Mouse (Mus musculus): ENCODE measurements around the gene Arl4c.
A peak's percentile ranks its signal among the peaks of the same experiment; 100 is the strongest.

The Arl4c gene

DNA sequence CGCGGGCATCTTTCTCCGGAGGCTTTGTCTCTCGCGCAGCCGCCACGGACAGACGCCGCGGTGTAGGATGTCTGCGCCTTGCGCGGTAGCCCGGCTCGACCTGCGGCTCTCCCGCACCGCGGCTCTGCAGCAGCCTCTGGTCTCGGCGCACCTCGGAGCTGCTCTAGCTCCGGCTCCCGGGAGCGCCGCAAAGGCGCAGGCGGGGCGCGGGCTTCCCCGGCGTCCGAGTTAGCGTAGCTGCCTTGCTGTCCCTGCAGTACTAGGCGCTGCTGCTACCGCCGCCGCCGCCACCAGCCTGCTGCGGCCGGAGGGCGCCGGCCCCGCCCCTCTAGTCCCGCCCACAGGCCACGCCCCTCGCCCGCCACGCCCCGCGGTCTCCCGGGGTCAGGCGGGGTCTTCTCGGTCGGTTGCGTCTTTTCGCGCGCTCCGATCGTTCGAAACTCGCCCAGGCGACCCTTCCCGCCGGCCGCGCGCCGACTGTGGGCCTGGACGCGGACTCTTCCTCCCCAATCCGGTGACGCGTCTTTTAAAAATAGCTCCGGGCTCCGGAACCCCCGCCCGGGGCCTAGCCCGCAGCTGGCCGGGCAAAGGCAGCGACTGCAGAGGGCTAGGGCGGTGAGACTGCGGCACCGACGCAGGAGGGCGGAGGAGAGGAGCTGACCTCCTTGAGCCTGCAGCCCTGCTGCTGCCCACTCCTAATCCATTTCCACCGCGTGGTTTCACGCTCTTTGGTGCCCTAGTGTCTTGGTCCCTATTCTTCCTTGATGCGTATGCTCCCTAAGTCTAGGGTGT lies at the start of gene Arl4c:
Arl4c (minus strand) TSS at position 352 of the 792 bp plus-strand sequence.
- DNase-seq (ENCODE audit: low read depth, low spot score): no peak

DNA sequence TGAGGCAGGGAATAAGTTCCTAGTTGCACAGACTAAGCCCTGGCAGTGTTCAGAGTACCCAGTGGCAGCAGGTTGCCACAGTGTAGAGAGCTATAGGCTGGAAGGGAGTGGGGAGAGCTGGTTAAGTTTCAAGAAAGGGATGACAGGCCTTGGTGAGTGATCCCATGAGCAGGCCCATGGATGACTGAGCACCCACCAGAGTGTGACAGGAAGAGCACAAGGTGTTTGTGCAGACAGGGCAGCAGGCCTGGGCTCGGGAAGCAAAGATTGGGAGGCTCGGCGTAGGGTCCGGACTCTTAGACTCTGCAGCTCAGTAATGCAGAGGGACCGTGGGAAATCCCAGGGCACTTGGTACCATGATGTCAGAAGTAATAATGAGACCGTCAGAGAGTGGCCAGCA lies 49.3 kb upstream of the Arl4c start:
- no peak for DNase-seq (ENCODE audit: low read depth, low spot score)

DNA sequence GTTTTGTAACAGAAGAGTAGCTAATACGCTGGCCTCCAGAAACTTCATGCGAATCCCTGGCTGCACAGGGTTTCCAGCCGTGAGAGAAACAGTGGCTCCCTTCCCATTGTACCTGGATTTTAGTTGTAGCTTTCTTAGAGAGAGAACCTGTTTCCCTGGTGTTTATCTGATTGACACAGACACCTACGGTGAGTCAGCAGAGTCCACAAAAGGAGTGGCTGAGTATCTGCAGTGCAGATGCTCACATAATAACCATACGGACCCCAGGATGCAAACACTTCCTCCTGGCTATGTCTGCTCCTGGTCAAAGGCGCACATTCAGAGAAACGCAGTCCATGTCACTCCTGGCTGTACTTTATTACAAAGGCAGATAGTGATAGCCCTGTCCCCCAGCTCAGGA lies 48.6 kb upstream of the Arl4c start:
- no peak for DNase-seq (ENCODE audit: low read depth, low spot score)

DNA sequence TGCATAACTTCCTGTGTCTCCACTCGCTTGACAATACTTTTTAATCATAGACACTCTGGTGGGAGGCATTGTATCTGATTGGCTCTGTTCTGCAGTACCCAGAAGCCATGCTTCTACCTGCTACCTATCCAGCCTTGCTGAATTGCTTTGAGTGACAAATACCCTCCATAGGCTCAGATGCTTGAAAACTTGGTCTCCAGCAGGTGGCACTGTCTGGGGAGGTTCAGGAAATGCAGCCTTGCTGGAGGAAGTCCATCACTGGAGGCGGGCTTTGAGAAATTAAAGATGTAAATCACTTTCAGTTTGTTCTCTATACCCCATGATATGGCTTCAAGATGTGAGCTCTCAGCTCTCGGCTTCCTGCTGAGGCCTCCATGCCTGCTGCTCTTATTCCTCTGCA lies 48.1 kb upstream of the Arl4c start:
- DNase-seq (ENCODE audit: low read depth, low spot score): no peak

DNA sequence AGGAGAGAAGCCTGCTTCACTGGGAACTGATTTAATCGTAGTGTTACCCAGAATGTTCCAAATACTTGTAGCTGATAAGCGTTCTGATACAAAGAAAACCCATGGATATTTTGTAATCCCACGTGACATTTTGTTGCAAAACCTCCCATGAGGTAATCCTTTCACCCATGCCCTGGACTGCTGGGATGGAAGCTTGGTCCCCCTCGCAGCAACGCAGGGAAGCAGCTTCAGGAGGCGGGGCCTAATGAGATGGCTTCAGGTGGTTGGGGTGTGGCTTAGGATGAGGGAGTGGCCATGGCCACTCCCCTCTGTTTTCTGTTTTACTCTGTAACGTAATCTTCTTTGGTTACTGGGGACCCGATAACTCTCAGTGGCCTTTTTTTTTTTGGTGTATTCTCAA lies 47.1 kb upstream of the Arl4c start:
- no peak for DNase-seq (ENCODE audit: low read depth, low spot score)

DNA sequence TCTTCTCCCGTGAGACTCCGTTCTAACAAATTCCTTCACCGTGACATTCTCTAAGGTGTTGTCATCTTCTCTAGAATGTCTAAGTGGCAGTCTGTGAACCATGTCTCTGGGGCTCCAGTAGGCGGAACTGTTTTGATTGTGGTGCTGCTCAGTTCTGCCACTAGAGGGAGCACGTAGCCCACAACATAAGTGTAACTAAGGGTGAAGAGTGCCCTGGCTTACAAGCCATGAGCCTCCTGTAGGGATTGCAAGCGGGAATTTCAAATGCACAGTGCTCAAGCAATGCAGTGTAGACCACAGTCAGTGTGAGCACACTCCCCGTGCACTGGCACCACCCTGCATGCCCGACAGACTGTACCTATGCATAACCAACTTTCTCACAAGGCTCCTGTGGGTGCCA lies 43.2 kb upstream of the Arl4c start:
- peak; percentile 65 for DNase-seq (ENCODE audit: low read depth, low spot score)

DNA sequence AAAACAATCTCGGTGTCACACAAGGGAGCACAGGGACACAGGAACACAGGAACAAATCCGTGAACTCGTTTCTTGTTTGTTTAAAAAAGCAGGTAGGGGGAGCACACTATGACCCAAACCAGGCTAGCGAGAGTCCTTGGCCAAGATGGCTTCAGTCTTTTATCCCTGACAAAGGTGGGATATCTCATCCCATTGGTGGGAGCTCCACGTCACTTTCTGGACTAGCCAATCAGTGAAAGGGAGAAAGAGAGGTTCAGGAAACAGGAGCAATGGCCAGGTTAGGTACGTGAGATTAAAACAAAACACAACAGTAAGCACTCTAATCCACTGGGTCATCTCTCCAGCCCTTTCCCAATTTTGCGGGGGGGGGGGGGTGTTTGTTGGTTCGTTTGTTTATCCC lies 42.2 kb upstream of the Arl4c start:
- DNase-seq (ENCODE audit: low read depth, low spot score): no peak

DNA sequence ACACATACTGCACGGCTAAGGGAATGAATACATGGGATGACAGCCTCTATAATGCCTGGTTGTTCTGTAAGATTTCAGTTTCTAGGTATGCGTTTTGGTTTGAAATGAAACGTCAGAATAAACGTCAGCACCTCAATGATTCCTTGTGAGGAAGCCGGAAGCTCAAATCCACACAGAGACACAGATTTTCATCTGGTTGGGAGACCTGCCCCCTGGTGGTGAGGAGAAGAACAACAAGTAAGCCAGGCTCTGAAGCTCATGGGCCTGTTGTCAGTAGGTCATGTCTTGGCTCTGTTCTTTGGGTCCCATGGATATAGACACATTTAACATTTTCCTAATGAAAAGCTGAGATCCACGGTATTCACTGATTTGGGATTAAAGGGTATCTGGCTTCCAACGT lies 40.4 kb upstream of the Arl4c start:
- peak; percentile 20 for DNase-seq (ENCODE audit: low read depth, low spot score)

DNA sequence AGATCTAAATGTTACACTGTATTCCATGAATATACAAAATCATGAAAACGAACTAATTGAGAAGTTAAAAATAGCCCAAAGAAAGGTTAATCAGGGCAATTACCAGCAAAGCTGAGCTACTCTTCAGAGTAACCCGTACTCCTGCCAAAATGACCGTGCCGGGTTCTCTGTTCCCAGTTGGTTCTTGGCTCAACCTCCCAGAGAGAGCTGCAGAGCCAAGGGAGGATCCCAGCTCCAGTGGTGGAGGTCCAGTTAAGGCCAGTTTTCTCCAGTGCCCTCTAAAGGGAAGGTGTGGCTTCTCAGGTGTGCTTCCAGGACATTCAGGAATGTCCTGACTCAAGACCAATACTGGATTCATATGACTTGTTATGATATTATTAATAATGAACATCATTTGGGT lies 37.5 kb upstream of the Arl4c start:
- no peak for DNase-seq (ENCODE audit: low read depth, low spot score)

DNA sequence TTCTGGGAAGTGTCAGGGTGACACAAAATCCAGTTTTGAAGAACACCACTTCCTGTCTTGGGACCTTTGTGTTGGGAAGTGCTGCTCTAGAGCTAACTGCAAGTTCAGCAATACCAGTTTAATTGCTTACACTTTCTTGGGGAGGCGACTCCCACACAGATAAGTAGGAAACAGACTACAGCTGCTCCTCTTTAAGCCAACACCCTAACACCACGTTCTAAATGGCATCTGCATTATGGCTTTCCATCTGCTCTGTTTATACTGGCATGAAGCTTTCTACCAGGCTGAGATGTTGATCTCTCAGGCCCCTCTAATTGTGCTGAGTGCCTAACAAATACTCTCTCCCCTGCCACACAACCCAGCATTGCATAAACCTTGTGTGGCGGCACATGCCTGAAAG lies 36.9 kb upstream of the Arl4c start:
- no peak for DNase-seq (ENCODE audit: low read depth, low spot score)

DNA sequence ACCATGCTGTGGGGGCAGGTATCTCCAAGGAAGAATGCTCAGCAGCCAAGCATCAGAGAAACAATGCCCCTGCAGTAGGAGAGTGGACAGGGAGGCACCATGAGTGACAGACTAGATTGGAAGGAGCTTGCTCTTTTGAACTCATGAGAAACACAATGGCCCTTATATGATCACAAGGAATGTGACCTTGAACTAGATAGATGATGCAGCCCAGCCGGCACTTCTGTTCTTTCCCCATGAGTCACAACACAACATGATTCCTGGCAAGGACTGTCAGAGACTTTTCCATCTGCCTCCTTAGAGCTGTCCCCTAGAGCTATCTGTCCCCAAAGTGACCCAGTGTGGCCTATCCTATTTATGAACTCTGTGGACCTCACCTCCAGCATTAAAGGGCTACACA lies 27.5 kb upstream of the Arl4c start:
- DNase-seq (ENCODE audit: low read depth, low spot score): no peak

DNA sequence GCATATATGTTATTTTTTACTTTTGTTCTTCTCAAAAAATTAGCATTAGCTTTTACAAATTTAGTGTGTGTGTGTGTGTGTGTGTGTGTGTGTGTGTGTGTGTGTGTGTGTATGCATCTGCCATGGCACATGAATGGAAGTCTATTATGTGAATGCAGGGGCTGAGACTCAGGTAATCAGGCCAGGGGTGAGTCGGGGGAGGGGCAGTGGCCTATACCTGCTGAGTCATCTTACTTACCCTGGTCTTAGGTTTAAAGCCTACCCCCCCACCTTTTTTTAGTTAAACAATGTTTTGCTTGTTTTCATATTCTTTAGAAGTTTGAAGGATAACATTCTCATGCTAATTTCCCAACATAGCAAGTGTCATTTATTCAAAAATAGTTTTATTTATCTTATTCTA lies 25.3 kb upstream of the Arl4c start:
- DNase-seq (ENCODE audit: low read depth, low spot score): no peak

DNA sequence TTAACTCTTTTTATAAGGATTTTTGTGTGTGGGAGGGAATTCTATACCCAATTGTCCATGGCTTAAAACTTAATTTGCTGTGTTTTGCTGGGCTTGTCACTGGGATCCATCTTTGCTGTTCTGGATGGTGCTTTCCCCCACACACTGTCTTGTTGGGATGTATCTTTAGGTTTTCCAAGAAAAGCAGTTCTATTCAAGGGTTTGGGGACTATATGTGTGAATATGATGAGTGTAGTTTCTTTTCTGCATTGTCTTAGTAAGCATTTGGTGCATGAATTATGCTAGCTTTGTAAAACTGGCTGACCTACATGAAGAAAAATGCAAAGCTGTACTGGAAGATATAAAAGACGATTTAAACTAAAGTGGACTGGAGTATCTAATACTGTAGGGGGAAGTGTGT lies 23.7 kb upstream of the Arl4c start:
- DNase-seq (ENCODE audit: low read depth, low spot score): no peak

DNA sequence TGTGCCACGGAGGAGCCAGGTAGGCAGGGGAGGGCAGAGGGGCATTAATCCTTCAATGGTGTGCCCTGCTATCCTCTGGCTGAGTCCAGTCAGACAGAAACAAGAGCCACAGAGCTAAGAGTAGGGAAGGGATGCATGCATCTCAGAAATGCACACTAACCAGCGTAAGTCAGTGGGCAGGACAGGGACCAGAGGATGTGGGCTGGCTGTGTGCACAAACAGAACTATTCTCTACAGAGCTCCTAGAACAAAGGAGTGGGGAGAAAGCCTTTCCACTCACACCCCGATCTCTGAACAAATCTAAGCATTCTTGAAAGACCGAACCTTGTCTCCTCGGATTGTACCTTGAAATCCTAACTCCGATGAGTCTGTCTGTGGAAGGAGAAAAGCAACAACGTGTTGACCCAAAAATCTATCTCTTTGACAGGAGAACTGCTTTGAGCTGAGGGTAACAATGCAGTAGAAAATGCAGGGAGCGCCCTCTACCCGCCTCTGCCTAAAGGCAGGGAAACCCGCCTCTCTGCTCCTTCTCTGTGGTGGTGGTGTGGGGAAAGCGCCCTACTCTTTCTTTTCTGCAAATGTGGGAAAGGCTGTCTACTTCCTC lies 18.7 kb upstream of the Arl4c start:
- no peak for DNase-seq (ENCODE audit: low read depth, low spot score)

DNA sequence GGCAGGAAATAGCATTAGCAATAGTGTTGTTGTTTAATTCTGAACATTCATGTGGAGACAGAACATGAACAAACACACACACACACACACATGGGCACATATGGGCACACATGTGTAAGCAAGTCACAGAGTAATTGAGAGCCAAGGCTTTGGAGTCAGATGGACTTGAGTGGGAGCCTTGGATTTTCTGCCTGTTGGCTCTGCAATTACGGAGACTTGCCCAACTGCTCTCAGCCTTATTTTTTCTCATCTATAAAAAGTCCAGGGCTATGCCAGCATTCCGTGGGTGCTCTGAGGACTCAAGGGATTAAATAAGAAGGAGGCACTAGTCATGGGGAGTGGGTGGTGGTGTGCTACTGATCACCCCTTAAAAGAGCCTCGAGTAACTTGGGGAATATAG lies 16.5 kb upstream of the Arl4c start:
- no peak for DNase-seq (ENCODE audit: low read depth, low spot score)

DNA sequence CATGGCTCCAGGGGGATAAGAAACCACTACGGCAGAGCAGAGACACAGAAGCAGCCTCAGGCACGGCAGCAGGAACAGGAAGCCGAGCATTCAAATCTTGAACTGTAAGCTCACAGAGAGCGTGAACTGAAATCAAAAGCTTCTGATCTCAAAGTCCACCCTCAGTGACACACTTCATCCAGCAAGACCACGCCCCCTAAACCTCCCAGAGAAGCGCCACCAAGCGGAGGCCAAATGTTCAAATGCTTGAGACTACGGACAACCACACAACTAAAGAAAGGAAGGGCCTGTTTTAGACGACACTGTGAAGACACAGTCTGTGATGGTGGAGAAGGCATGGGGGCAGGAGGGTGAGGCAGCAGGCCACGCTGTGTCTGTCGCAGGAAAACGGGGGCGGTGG lies 15.7 kb upstream of the Arl4c start:
- DNase-seq (ENCODE audit: low read depth, low spot score): no peak

DNA sequence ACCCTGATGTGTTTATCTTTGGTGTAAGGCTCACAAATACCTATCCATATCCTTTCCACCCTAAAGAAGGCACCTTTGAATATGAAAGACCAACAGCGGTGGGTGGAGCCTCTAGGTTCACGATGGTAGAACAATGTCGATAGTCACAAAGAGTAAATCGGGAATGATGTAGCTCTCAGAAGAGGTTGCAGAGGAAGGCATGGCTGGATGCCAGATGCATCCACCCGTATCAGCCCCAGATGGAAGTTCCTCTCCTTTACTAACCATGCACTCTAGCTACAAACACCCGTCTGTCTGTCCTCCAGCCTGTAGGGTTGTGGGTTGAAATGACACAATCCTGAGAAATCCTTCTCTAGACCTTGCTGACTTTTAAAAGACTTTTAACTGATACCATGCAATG lies 10.0 kb upstream of the Arl4c start:
- DNase-seq (ENCODE audit: low read depth, low spot score): no peak

DNA sequence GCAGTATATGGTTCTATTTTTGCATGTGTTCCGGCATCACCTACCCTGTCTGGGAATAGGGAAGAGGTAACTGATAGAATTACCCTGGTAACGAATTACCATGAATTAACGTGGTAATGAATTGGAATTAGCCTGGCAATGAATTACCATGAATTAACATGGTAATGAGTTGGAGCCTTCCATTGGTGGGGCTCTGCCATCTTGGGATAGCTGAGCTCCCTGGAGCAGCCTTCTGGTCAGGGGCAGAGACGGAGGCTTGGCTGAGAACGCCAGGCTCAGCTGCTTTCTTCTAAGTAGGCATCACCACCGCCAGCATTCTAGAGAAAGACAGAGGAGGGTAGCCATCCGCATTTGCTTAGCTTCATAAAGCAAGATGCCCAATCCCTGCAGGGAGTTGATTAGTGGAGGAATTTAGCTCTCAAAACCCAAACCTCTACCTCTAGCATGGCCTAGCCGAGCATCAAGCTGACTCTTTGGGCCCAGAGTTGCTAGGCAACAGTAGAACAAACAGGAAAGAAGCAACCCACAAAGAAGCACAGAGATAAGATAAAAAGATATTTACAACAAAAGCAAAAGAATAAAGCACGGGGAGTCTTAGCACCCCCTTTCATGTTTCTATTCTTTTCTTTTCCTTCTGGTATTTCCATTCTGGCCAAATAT lies 6.8 kb upstream of the Arl4c start:
- no peak for DNase-seq (ENCODE audit: low read depth, low spot score)

DNA sequence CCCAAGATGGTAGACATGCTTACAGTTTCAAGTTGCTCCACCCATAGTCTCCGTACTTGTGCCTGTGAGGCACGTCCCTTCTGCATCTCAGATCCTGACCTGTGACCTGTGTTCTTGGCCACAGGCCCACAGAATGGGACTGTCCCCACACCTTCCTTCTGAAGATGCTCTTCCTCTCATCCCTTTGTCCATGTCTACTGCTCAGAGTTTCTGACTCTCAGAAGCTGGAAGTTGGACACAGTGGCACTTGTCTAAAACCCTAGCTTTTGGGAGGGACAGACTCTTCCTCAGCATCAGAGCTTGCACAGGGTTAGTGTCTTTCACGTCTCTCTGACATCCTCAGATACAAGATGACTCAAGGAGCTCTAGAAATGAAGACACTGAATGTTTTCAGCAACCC lies 6.2 kb upstream of the Arl4c start:
- DNase-seq (ENCODE audit: low read depth, low spot score): no peak

DNA sequence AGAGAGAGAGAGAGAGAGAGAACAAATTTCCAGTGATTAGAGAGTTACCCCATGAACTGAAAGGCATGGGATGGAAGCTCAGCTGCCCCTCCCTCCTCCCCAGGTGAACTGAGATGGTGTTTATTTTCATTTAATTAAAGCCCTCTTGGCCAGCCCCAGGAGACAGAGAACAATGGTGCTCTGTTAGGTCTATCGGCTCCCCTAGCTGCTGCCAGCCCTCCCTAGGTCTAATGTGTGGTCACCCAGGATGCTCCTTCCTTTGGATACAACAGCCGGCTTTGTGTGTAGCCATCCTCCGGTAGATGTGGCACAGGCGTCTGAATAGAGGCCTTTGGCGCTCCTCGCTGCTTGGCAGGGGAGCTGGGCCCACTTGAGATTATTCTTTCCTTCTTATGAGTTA lies 5.5 kb upstream of the Arl4c start:
- DNase-seq (ENCODE audit: low read depth, low spot score): no peak

DNA sequence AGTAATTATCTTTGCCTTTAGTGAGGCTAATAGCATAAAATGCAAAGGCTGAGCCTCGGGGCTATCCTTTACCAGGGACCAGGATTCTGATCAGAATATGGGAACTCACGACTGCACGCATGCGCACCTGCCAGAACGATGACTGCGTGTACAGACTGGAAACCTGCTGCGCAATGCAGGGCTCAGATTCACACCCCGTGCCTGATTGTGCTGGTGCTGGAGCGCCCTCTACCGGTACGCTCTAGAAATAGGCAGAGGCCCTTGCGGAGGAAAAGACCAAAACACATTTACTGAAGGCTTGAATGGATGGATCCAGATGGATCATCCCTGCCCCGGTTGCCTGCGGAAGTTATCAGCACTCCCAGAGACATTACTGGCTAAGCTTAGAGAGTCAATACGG lies 3.8 kb upstream of the Arl4c start:
- DNase-seq (ENCODE audit: low read depth, low spot score): peak; percentile 65

DNA sequence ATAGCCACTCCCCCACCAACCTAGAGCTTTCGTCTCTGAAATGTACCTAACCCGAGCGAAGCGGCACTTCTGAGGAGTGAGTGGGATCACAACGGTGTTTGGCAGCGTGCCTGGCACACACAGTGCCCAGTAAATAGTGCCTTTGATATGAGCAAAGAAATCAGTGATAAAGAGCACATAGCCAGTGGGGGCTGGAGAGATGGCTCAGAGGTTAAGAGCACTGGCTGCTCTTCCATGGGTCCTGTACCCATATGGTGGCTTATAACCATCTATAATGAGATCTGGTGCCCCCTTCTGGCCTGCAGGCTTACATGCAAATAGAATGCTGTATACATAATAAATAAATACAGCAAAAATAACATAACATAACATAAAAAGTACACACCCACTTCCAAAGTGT lies 3.0 kb upstream of the Arl4c start:
- DNase-seq (ENCODE audit: low read depth, low spot score): no peak

Measured in retina, adult 2 months (tissue).